Mouse (Mus musculus) heart, adult 11 months (tissue): ENCODE measurements around the gene Ctdspl.
A peak's percentile ranks its signal among the peaks of the same experiment; 100 is the strongest.

Experiments used
- DNase-seq: peaks from one replicate; pipeline ENCODE4 v3.0.0; 2022

Gene Ctdspl

GRCm38 (mm10) chr9:119031038-119031437, 104.8 kb downstream of the Ctdspl start:
- peak; percentile 94 for DNase-seq

GRCm38 (mm10) chr9:119031772-119032171, 105.5 kb downstream of the Ctdspl start:
- DNase-seq = peak; percentile 99

GRCm38 (mm10) chr9:119032538-119032937, 106.3 kb downstream of the Ctdspl start:
- DNase-seq = no peak

- DNase-seq = no peak
These were observed 107.1 kb downstream of the Ctdspl start for GRCm38 (mm10) chr9:119033111-119033921.

- no peak for DNase-seq
These were observed 107.8 kb downstream of the Ctdspl start for GRCm38 (mm10) chr9:119034069-119034468.

- peak; percentile 93 for DNase-seq
These were observed 108.7 kb downstream of the Ctdspl start for GRCm38 (mm10) chr9:119034676-119035665.

GRCm38 (mm10) chr9:119035836-119036235, 109.6 kb downstream of the Ctdspl start:
- DNase-seq = peak; percentile 99

- DNase-seq = peak; percentile 95
These were observed 111.0 kb downstream of the Ctdspl start for GRCm38 (mm10) chr9:119037076-119037730.

GRCm38 (mm10) chr9:119038574-119038973, 112.3 kb downstream of the Ctdspl start:
- DNase-seq = no peak

GRCm38 (mm10) chr9:119040101-119040775, 114.0 kb downstream of the Ctdspl start:
- no peak for DNase-seq

- DNase-seq = no peak
These were observed 122.1 kb downstream of the Ctdspl start for GRCm38 (mm10) chr9:119048182-119048903.

GRCm38 (mm10) chr9:119051158-119051557, 124.9 kb downstream of the Ctdspl start:
- no peak for DNase-seq

GRCm38 (mm10) chr9:119052154-119052944, 126.1 kb downstream of the Ctdspl start, which contains the start of gene Vill:
Gene Vill (plus strand): TSS chr9:119052778.
- DNase-seq = peak; percentile 96

GRCm38 (mm10) chr9:119053964-119054576, 127.8 kb downstream of the Ctdspl start:
- peak; percentile 87 for DNase-seq

GRCm38 (mm10) chr9:119055336-119055735, 129.1 kb downstream of the Ctdspl start:
- no peak for DNase-seq

- no peak for DNase-seq
These were observed 132.0 kb downstream of the Ctdspl start for GRCm38 (mm10) chr9:119058245-119058644.

- DNase-seq = no peak
These were observed 134.4 kb downstream of the Ctdspl start for GRCm38 (mm10) chr9:119060701-119061100.

GRCm38 (mm10) chr9:119063036-119063644, 136.9 kb downstream of the Ctdspl start:
- DNase-seq = no peak

GRCm38 (mm10) chr9:119064296-119064695, 138.0 kb downstream of the Ctdspl start:
- DNase-seq = no peak

GRCm38 (mm10) chr9:119067601-119068000, 141.3 kb downstream of the Ctdspl start:
- DNase-seq = peak; percentile 97
